Mouse (Mus musculus) erythroblast, adult 5-6 weeks (primary cell): ENCODE measurements around the gene Prkaa1. TPM values are rescaled to one million over a fixed set of nuclear protein-coding genes. Genes with fewer than 3 reads are reported as not detected.

Source experiments
- ATAC-seq: replicated peaks from 2 replicates; pipeline ENCODE4 v1.8.0; 2016; ENCODE audit warnings: moderate number of reproducible peaks, mild to moderate bottlenecking, moderate TSS enrichment, inconsistent platforms; ENCODE audit not compliant: poor library complexity, low FRiP score, severe bottlenecking
- total RNA-seq, 2 experiments: library from RNA; stranded (forward) in 1 of 2; stranded (reverse) in 1 of 2; fragments of 150-400 nt in 1 of 2; fragments of 200-764, 138-1000 nt in 1 of 2; gene quantifications; 2 replicates each; pipeline versions ENCODE4 v1.2.3 to v1.2.4; 2015 to 2017; ENCODE audit warnings: low replicate concordance in 2 of 2

Gene Prkaa1
- total RNA-seq (2015; ENCODE audit: low replicate concordance), result 13.6 and 19.8 TPM in 2 replicates
- 12.0 and 14.8 TPM in 2 replicates for total RNA-seq (2017; ENCODE audit: low replicate concordance)

DNA sequence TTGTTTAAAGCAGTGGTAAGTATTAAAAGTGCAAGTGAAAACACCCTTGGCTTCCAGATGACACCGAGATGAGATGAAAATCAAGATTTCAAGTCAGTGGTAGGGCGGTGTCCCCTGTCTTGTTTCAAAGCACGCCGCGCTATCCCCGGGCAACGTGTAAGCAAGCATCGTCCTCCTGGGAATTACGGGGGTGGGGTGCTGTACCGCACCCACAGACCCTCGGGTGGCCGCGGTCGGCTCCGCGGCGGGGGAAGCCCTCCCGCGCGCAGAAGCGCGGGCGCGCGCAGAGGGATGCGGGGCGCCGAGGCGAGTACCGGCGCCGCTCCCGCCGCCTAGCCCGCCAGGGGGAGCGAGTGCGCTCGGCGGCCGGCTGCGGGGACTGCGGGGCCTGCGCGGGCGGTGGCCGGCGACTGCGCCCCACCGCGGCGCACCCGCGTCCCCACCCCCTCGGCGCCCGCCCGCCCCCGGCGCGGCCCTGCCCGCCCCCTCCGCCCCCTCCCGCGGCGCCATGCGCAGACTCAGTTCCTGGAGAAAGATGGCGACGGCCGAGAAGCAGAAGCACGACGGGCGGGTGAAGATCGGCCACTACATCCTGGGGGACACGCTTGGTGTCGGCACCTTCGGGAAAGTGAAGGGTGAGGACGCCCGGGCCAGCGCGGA lies at the start of gene Prkaa1:
Prkaa1 (plus strand) TSS at position 501 of the 660 bp plus-strand sequence.
- peak; percentile 50 for ATAC-seq

DNA sequence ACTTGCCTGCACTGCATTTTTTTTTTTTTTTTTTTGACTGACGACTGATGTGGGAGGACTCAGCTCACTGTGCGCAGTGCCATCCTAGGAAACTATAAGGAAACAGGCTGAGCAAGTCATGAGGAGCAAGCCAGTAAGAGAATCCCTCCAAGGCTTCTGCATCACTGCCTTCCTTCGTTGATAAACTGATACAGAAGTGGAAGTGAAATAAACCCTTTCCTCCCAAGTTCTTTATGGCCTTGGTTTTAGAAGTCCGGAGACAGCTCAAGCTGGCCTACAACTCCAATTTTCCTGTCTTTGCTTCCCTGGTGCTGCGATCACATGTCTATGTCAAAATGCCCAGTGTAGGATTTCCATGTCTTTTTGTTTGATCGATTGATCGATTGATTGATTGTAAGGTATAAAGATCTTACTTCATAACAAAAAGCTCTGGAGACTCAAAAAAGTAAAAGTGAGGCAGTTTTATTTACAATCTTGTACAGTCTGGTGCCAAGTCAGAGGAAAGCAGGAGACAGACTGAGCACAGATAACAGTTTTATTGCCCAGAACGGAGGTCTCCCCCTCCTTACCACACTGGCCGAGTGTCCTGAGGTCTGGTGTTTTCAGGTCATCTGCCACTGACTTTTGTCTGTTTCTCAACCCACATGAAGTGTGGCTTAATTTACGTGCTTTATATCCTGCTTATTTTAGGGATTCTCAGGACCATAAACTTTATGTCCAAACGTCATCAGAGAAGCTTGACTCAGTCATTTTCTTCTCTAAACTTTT lies 47.9 kb upstream of the Prkaa1 start:
- no peak for ATAC-seq

DNA sequence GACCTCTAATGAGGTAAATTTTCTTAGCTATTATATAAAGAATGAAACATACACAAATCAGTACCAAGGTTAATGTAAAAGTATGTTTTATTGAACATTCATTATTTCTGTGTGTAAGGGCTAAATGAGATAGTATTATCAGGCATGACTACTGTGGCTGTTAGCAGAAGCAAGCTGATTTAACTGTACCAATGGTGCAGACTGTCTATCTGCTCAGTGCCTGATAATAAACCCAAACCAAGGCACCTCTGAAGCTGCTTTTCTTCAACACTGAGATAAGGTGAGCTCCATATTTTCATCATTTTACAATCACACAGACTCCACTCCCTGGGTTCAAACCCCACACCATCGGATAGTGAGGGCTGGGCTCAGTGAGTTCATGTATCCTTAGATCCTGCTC lies 46.3 kb upstream of the Prkaa1 start:
- ATAC-seq, result no peak

DNA sequence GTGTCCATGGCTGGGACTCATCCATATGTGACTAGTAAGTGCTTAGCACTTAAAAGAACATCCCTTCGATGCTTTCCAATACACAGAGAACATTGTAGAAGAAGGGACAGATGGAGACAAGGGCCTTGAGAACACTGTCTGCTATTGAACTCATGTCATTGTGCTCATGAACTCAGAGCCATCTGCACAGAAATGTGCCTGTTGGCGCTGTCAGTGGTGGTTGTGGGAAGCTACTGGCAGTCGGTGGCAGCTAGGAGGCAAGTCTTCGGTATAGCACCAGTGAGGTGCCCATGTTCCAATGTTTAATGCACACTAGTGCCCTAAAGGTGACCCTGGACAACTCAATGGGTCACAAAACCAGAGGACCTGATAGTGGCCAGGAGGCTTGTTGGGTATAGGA lies 41.3 kb upstream of the Prkaa1 start:
- no peak for ATAC-seq

DNA sequence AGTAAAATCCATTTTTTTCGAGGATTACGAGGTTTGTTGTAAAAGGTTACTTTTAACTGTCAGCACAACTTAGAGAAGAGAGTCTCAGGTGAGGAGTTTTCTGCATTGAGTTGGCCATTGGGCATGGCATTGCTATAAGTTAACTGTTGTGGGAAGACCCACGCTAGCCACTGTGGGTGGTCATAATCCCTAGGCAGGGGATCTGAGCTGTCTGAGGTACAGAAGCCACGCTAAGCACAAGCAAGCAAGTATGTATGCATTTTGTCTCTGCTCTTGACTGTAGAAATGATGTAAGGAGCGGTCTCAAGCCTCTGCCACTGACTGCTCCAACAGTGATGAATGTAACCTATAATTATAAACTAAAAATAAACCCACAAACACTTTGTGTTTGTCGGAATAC lies 37.8 kb upstream of the Prkaa1 start:
- no peak for ATAC-seq

DNA sequence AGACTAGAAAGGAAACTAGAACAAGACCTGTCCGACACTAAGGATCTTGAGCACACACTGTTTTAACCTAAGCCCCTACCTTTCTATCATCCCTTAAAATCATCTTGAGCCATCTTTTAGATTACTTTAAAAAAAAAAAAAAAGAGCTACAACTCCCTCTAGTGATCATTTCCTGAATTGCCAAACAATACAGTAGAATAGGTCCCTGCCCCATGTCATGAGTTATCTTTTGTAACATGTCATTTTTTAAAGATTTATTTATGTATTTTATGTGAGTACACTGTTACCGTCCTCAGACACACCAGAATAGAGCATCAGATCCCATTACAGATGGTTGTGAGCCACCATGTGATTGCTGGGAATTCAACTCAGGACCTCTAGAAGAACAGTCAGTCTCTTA lies 37.4 kb upstream of the Prkaa1 start:
- ATAC-seq, result peak; percentile 71; the same call in 1 of the 2 replicates

DNA sequence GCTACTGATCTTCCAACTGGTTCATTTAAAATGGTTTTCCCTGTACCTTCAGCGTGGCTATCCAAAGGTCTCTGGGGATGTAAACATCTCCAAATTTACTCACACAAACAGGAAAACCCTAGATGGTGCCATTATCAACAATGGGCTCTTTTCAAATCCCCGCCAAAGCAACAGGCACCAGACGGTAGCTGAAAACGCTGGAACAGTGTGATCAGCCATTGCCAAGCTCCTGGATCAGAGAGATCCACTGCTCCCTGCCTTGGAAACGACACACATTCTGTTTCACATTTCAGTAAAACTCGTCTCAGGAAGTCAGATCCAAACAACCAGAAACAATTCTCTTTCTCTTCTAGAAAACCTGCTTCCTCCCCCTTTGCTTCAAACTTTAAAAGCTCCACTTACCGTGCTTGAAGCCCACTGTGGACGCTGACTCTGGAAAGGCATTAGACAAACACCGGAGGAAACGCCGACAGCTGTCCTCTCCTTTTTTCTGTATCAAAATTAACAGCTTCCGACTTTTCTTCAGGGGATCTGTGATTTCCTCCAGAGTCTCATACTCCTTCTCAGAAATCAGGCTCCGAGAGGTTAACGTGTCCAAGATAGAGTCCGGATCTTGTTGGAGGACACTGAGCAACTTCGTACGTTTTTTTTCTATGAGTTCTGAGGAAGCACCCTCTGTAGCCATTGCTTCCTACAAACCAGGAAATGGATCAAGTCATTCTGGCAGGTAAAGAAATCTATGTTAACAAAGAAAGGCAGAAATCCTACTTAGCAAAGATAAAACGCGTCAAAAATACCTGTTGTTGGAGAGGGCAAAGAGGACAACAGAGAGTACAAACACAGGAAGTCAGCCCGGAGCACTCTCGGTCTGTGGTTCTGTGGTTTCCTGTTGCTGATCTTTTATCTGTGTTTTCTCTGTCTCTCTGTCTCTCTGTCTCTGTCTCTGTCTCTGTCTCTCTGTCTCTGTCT lies 35.7 kb upstream of the Prkaa1 start, which contains the start of gene Card6:
Card6 (minus strand) TSS at position 854 of the 969 bp plus-strand sequence.
- no peak for ATAC-seq

DNA sequence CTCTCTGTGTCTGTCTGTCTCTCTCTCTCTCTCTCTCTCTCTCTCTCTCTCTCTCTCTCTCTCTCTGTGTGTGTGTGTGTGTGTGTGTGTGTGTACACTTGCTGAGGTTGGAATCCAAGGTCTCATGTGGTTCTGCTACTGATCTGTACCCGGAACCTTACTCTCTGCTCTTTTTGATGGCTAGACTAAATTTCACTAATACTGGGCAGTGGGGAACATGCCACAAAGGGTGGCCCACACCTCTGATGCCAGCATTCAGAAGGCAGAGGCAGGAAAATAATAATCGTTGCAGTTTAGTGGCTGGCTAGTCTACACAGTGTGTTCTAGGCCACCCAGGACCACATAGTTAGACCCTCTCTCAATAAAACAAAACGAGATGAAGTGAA lies 35.0 kb upstream of the Prkaa1 start:
- ATAC-seq, result no peak

DNA sequence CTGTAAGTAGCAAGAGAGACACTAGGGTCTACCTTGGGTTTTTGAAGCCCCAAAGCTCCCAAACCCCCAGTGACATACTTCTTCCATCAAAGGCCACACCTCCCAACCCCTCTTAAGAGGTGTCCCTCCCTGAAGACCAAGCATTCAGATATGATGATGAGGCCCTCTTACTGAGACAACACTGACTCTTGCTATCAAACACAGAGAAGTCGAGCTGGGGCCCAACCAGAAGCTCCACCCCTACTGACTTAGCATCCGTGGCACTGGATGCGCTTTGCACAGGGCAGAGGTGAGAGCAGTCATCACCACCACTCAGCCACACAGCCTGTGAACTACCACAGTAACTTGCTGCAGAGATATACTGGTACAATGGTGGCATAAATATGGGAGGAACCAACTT lies 31.0 kb upstream of the Prkaa1 start:
- no peak for ATAC-seq

DNA sequence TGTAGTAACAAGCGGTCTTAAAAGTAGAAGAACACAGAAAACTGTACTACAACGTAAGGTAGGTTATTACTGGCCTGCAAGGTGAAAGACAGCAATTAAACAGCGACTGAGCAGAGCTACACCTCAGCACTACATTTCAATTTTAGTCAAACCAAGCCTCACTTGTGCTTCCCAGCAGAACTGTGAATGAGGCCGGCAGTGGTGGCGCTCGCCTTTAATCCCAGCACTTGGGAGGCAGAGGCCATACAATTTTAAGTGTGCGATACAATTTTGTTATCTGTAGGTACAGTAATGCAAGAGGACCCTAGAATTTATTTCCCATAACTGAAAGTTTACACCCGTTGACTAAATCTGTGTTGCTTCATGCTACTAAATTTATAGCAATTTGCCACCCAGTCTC lies 28.5 kb upstream of the Prkaa1 start:
- no peak for ATAC-seq

DNA sequence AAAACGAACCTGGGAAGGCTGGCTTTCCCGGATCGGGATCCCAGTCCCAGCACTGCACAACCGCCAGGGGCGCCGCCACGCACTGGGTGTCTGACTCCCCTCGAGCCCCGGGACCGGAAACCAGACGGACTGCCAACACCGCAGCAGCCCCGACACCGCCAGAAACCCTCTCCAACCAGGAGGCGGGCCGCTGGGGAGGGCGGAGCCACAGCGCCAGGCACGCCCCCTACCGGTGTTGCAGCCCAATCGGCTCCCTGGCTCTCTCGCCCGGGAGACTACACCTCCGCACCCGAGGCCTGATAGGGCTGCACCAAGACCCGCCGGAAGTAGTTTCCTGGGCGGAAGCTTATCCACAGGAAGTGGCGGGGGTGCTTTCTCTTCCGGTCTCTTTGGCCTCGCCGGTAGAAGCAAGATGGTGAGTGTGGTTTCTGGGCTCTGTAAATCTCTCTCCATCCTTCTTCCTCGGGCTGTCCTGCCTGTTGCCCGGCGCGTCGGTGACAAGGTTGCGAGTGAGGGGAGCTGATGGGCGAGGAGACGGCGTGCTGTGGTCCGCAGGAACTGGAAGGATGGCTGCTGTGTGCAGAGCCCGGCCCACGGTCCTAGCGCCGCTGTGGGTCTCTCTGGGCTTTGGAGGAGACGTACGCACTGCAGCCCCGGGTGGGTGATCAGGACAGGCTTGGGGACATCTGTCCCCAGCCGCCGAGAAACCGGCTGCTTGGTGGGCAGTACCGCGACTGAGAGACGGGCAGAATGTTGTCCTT lies 27.2 kb upstream of the Prkaa1 start, which contains the start of gene Rpl37:
Rpl37 (plus strand) TSS at position 376 of the 761 bp plus-strand sequence.
- ATAC-seq, result peak; percentile 95

DNA sequence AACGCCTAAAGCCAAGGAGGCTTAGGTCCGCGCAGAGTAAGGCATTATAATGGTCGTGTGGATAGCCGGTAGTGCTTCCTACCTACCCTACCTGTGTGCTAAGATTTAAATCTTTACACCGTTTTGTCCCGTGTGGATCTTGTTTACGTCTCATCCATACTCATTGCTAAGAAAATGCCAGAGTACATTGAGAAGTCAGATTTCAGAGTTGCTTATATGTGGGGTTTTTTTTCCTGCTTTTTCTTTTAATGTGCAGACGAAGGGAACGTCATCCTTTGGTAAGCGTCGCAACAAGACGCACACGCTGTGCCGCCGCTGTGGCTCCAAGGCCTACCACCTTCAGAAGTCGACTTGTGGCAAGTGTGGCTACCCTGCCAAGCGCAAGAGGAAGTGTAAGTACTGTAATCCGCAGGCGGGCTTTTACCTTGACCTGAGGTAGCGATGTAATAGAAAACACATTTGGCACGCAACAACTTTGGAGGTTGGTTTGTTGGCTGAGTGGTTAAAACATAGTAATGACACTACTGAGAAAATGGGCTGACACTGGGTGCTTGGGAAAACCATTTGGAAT lies 26.5 kb upstream of the Prkaa1 start:
- no peak for ATAC-seq

DNA sequence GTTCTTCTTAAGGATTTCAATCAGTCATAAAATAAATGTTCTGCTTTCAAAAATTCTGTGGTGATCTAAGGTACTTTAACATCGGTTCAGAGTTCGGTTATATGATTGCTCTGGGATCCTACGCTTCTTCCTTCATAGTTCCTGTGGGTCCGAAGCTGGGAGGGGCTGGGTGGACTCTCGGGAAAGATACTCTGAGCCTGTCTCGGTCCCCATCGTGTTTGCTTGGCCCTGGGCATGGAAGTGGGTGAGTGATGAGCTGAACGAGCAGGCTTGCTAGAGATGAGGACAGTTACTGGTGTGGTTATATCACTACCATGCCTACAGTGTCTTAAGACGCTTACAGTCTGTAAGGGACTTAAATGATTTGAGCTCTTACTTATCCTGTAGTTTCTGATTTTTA lies 25.0 kb upstream of the Prkaa1 start:
- no peak for ATAC-seq

DNA sequence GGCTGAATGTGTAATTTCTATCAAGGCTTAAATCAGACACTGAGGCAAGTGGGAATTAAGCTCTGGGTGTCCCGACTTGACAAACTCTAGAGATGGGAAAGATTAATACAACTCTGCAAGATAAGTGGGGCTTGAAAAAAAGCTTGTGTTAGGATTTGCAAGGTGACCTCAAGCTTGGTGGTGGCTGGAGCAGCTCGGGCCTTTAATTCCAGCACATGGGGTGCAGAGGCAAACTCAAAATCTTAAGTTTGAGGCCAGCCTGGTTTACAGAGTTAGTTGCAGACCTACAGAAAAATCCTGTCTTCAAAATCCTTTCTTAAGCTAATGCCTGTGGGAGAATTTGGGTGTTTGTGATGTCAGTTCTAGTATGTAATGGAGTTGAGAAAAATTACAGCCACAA lies 24.5 kb upstream of the Prkaa1 start:
- no peak for ATAC-seq

DNA sequence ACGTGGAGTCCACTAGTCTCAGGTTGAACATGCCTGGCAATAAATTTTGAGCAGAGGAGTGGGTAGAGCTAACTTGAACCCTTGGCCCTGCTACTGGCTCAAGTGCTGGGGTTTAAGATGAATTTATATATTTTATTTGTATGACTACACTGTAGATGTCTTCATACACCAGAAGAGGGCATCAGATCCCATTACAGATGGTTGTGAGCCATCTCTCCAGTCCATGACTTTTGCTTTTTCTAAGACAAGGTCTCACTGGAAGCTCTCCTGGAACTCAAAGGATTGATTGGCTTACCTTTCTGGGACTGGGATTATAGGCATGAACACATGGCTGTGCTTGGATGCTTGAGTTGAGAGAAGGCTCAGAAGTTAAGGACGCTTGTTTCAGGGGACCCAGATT lies 24.0 kb upstream of the Prkaa1 start:
- ATAC-seq, result no peak

DNA sequence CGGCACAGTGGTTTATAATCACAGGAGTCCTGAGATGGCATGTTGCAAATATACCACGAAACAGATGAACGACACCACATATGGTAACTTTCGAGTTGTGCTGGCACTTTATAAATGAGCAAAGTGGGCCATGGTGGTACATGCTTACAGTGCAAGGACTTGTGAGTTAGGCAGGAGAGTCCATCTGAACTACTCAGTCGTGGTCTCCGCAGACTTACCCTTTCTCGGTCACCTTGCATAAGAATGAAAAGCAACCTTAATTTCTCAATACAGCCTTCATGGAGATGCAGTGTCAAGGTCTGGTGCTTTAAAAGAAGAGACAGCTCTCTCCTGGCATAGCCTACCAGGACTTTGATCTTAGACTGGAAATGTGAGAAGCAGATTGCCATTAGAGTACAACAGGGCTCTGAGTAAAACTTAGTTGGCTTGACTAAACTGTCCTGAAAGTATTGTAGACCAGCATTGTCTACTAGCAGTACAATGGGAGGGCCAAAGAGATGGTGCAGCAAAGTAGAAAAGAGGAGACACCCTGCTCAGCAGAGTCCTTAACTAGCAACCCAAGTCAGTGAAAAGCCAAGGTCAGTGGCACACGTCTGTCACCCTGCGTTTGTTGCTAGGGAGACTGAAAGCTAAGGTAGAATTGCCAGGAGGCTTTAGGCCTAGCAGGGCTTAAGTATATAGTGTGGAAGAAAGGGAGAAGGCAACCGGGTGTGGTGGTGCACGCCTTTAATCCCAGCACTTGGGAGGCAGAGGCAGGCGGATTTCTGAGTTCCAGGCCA lies 21.9 kb upstream of the Prkaa1 start:
- no peak for ATAC-seq

DNA sequence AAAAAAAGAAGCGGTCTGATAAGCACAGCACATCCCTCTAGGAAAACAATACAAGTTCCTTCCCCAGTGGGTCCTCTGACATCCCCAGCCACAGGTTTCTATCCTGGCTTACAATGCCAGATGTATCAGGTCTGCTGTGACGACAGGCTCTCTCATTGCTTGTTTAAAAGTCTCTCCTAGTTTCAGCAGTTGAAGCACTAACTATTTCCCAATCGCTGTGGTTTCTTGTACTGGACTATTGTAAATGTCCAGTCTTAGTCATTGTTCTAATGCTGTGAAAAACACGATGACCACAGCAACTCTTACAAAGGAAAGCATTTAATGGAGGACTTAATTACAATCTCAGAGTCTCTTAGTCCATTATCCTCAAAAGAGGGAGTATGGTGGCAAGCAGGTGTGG lies 17.2 kb upstream of the Prkaa1 start:
- no peak for ATAC-seq

DNA sequence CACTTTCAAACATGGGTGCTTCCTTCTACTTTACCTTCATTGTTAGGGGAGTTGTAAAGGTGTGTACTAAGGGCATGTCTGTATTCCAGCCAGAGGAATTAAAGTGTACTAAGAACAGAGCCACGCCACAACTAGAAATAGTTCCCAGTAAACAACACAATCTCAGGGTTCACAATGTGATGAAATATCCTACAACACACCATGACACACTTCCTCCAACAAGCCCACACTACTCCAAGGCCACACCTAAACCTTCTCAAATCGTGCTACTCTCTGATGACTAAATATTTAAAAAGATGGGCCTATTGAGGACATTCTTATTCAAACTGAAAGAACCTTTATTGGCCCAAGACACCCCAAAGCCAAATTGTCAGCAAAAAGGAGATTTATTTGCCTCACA lies 16.2 kb upstream of the Prkaa1 start:
- ATAC-seq, result no peak
